Mouse (Mus musculus) heart, postnatal 0 days (tissue): ENCODE measurements at regions not wholly inside any gene's neighbourhood (a gene's known extent, or its start where the extent isn't known, plus 50 kb on each side); places are given as distances from the start of the nearest gene placed in this dataset.

ENCODE experiments used
- ATAC-seq: fragments of 200-750 bp; cut with Nextera tagmentation; 2 replicates; pipeline ENCODE4 v1.8.0; 2017; ENCODE audit warnings: low read depth, moderate number of reproducible peaks, moderate library complexity; ENCODE audit not compliant: insufficient read depth
- DNase-seq: peaks from one replicate; pipeline ENCODE4 v3.0.0-alpha.2; 2016; ENCODE audit warnings: low spot score
- H3K27ac ChIP-seq: fragments of 300-500 bp; sonication (generic); 2 replicates; pipeline ENCODE4 v1.5.1; 2014; ENCODE audit warnings: low read depth, mild to moderate bottlenecking
- H3K27me3 ChIP-seq: fragments of 300-500 bp; sonication (generic); 2 replicates; pipeline ENCODE4 v1.6.1; 2014; ENCODE audit warnings: low read length, mixed read lengths; ENCODE audit not compliant: control insufficient read depth, insufficient read depth
- H3K36me3 ChIP-seq: fragments of 300-500 bp; sonication (generic); replicated peaks from 2 replicates; pipeline ENCODE4 v1.6.1; 2014; ENCODE audit warnings: low read length, mixed read lengths; ENCODE audit not compliant: control insufficient read depth, insufficient read depth
- H3K4me1 ChIP-seq: fragments of 300-500 bp; sonication (generic); 2 replicates; pipeline ENCODE4 v1.6.1; 2014; ENCODE audit warnings: antibody characterized with exemption; ENCODE audit not compliant: control insufficient read depth, insufficient read depth
- H3K4me2 ChIP-seq: fragments of 300-500 bp; sonication (generic); 2 replicates; pipeline ENCODE4 v1.6.1; 2014; ENCODE audit warnings: low read depth, mild to moderate bottlenecking, low read length, moderate library complexity
- H3K4me3 ChIP-seq: fragments of 300-500 bp; sonication (generic); 2 replicates; pipeline ENCODE4 v1.5.1; 2014; ENCODE audit warnings: low read depth, low read length
- H3K9ac ChIP-seq: fragments of 300-500 bp; sonication (generic); replicated peaks from 2 replicates; pipeline ENCODE4 v1.6.1; 2014; ENCODE audit warnings: low read depth, low read length, mixed read lengths
- H3K9me3 ChIP-seq: fragments of 300-500 bp; sonication (generic); replicated peaks from 2 replicates; pipeline ENCODE4 v1.6.1; 2016; ENCODE audit warnings: low read length; ENCODE audit not compliant: control insufficient read depth
- CTCF ChIP-seq: IDR thresholded peaks from 2 replicates; pipeline ENCODE4 v1.5.1; 2016; ENCODE audit warnings: antibody characterized with exemption, control low read depth, low read depth
- EP300 ChIP-seq: IDR thresholded peaks from 2 replicates; pipeline ENCODE4 v1.6.1; 2016; ENCODE audit warnings: antibody characterized with exemption, low read depth
- WGBS: fragments of 180-500 bp; shearing (Covaris S2); extraction: QIAGEN DNeasy Blood & Tissue Kit; methylation state at CpG from one replicate; pipeline ENCODE4 v1.1.7; 2014; 5-methylcytosine and 5-hydroxymethylcytosine counted together

GRCm38 (mm10) chr13:118310080-118310479 is 76.3 kb upstream of the B430218F22Rik start:
- Histone ChIP-seq H3K36me3 (no peaks in the 10 kb centered on the region), H3K4me3 (no peak overlapping the region), H3K27me3 (no peaks in the 10 kb centered on the region), H3K9me3 (no peaks in the 10 kb centered on the region), H3K9ac (no peak overlapping the region), H3K27ac (no peak overlapping the region), H3K4me1 (no peaks in the 10 kb centered on the region), H3K4me2 (no peak overlapping the region)
- ATAC-seq: no peak
- no peak for DNase-seq
- TF ChIP-seq EP300: no peak
- TF ChIP-seq CTCF: no peak
- WGBS: 96% methylated on average over 1 of the region's 1 CpGs

GRCm38 (mm10) chr13:118313676-118314075 is 72.8 kb upstream of the B430218F22Rik start:
- Histone ChIP-seq H3K4me2 (no peak overlapping the region), H3K36me3 (no peaks in the 10 kb centered on the region), H3K27ac (no peak overlapping the region), H3K4me3 (no peak overlapping the region), H3K4me1 (no peaks in the 10 kb centered on the region), H3K27me3 (no peaks in the 10 kb centered on the region), H3K9ac (no peak overlapping the region), H3K9me3 (no peaks in the 10 kb centered on the region)
- ATAC-seq (no peak), DNase-seq (no peak)
- WGBS: 76% methylated on average over 4 of the region's 4 CpGs
- no peak for TF ChIP-seq EP300
- TF ChIP-seq CTCF: no peak
